Mouse (Mus musculus) 3T3-L1 (cell line): ENCODE data around the gene Sema6c.
"Not testable (repeated sequence)": the region's sequence is repeated elsewhere in the genome, so short reads cannot be mapped to it uniquely, and the experiment has no call there.

Experiments
- DNase-seq: peaks from one replicate; pipeline ENCODE4 v3.0.0-alpha.2; 2015; ENCODE audit warnings: low read depth, low spot score

The Sema6c gene

DNA sequence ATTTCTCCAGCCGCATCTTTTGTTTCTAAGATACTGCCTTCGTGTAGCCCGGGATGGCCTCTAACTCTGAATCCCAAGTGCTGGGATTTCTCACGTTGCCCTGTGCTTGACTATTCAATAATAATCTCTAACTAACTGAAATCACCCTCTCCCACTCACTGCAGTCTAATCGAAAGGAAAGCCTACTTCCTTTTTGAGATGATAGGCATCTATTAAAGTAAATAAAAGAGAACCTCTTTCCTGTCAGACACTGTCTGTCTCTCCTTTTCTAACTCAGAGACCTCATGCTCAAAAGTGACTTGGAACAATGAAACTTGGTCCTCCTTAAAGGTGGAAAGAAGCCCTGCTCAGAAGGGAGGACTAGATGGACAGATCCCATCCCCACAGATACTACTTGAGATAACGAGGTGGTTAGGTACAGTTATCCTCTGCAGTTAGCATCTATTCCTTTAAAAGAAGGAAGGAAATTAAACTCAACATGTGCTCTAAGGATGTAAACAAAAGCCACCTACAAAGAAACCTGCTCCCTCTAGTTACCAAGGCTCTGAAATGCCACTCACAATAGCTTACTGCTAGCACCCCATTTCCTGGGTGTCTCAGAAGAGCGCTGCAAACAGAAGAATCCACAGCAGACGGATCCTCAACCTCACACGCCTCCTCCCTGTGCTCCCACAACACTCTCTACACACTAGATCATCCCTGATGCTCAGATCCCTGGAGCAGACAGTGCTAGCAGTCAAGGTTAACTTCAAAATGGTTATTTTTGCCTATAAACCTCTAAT is 24.7 kb downstream of the Sema6c start:
- DNase-seq: no peak

GRCm38 (mm10) chr3:95186100-95186499 is 25.8 kb downstream of the Sema6c start:
- DNase-seq: no peak

- no peak for DNase-seq
Observed at GRCm38 (mm10) chr3:95186888-95187287, 26.6 kb downstream of the Sema6c start.

GRCm38 (mm10) chr3:95194721-95195135 is 34.5 kb downstream of the Sema6c start:
- peak; percentile 94 for DNase-seq

- no peak for DNase-seq
Observed at GRCm38 (mm10) chr3:95195772-95196171, 35.5 kb downstream of the Sema6c start.

DNA sequence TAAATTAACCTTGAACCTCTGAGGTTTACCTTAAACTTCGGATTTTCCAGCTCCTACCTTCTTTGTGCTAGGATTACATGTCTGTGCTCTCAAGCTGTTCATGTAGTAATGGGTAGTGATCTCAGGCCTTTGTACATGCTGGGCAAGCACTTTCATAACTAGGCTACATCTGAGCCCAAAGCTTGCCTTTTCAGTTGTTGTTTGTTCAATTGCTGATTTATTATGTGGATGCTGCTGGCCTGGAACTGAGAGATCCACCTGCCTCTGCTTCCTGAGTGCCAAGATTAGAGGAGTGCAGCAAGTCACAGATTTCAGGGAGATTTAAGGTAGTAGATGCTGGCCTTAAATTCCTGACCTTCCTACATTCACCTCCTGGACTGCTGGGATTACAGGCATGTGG is 38.8 kb downstream of the Sema6c start:
- no peak for DNase-seq

DNA sequence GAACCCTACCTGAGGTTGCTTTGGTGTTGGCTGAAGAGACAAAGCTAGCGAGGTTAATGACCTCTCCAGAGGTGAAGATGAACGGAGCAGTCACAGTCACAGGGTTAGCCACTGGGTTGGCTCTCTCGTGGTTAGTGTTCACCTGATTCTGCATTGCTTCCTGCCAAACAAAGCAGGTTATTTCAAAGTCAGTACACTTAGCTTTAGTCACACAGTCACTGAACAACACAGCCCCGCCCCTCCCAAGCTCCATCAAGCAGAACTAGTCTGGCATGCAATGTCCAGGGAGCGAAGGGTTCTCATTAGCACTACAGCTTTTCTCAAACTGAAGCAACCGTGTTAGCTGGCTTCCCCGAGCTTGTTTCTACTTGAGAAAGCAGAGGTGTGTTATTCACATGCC is 39.9 kb downstream of the Sema6c start:
- DNase-seq: no peak

DNA sequence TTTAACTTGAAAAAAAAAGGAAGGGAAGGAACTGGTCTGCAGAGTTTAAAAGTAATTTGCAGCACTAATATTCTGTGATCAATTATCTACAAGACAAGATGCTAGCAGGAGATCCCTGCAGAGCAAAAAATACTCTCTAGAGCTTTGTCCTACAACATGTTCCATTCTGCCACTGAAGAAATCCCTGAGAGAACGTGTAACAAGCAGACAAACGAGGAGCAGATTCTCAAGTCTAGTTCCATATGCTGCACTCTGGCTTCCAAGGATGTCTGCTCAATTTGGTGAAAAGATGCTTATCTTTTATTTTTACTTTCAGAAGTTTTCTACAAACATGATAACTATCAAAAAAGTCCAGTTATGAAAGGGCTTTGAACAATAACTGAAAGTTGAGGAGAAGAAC is 40.3 kb downstream of the Sema6c start:
- no peak for DNase-seq

DNA sequence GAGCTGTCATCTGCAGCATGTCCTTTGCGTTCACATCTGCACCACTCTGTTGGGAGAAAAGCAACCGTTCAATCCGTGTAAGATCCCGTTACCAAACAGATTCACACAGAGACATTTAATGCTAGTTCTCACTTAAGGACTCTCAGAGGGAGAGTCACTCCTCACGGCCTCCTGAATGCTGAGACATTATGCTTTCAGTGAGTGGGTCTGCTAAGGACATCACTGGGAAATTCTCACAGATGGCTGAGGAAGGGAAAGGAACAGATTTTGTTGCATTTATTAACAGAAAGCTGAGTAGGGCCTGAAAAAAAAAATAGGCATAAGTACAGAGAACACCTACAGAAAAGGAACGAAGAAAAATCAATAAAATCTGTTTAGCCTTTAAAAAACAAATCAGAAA is 43.6 kb downstream of the Sema6c start:
- DNase-seq: no peak

- no peak for DNase-seq
Observed at GRCm38 (mm10) chr3:95208286-95208685, 48.0 kb downstream of the Sema6c start.

DNA sequence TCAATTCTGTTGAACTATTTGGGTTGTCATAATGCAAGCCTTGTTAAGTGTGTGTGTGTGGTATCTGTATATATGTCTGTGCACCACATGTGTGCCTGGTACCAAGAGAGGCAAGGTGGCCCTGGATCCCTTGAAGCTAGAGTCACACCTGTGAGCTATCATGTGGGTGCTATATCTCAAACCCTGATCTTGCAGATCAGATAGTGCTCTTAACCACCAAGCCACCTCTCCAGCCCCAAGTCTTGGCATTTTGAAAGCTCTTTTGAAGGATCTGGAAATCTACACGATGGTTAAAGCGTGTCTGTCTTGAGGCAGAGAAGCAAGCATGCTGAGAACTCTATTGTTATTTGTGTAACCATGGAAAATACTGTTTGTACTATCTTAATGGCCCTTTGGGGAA is 50.3 kb downstream of the Sema6c start:
- no peak for DNase-seq

GRCm38 (mm10) chr3:95212889-95213608 is 52.8 kb downstream of the Sema6c start:
- not testable (repeated sequence) for DNase-seq

- DNase-seq: no peak
Observed at GRCm38 (mm10) chr3:95213609-95213975, 53.3 kb downstream of the Sema6c start.

DNA sequence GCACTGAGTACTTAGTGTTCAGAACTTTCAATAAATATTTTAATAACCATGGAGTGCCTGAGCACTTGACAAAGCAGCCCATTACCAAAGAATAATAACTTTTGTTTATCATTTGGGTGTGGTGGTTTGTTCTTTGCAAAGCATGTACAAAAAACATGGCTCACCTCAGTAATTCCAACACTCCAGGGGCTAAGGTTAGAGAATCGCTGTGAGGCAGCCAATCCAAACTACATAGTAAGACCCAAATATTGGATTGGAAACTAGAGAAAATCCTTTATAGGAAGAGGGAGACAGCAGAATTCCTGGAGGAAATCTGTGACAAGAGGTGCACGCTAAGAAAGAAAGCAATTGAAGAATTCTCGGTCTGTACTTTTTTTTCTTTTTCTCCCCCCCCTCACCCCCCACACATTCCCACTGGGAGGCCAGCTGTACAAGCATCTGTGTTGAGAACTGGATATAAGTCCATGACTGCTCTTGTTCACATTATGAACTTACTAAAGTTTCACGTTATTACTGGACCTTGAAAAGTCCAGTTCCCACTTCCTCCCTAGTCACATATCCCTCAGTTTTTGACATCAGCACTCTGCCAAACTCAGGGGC is 56.5 kb downstream of the Sema6c start:
- DNase-seq: no peak

- peak; percentile 97 for DNase-seq
Observed at GRCm38 (mm10) chr3:95217255-95218134, 57.2 kb downstream of the Sema6c start, which contains the start of gene Gabpb2. Gabpb2 (minus strand) TSS chr3:95217916.

GRCm38 (mm10) chr3:95218466-95219137 is 58.3 kb downstream of the Sema6c start:
- peak; percentile 79 for DNase-seq

GRCm38 (mm10) chr3:95223041-95223440 is 62.8 kb downstream of the Sema6c start:
- no peak for DNase-seq
